Mouse (Mus musculus) lung, postnatal 0 days (tissue): ENCODE measurements around the gene Pmp22.

Experiments
- CTCF ChIP-seq: IDR thresholded peaks from 2 replicates; pipeline ENCODE4 v1.5.1; 2016; ENCODE audit warnings: antibody characterized with exemption, mild to moderate bottlenecking
- EP300 ChIP-seq: IDR thresholded peaks from 2 replicates; pipeline ENCODE4 v1.6.1; 2016; ENCODE audit warnings: antibody characterized with exemption, mild to moderate bottlenecking, control low read depth

DNA sequence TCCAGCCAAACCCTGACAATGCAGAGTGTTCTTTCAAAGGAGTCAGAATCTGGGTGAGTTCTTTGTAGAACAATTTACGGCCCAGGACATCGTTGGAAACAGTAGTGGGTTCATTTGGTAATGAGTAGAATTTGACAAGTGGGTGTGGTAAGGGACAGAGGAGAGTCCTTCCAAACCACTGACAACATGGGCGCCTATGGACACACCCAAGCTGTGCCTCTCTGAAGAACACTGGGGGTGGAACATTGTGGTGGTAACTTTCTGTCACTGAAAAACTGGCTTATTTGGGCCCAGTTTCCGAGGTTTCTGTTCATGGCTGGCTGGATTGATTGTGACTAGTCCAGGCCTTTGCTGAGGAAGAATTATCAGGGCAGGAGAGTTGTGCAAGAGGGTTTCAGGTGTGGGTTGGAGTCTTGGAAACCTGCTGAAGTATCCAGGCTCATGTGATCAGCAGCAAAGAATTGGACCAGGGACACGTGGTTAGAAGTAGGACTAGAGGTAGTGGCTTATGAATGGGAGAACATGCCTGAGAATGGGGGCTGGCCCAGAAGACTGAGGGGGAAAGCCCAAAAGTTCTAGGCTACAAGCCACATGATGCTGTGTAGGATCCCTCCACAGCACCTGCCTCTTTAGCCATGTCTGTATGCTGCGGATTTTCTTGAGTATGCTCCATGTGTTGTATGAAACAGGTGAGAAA, 35.4 kb downstream of the Pmp22 start:
- TF ChIP-seq CTCF (no peak), EP300 (no peak)
